Mouse (Mus musculus) intestine, embryonic 15.5 days (tissue): ENCODE measurements around the gene Fat2. TPM values are rescaled to one million over a fixed set of nuclear protein-coding genes. Genes with fewer than 3 reads are reported as not detected.

ENCODE experiments used
- ATAC-seq: fragments of 200-750 bp; cut with Nextera tagmentation; 2 replicates; pipeline ENCODE4 v1.8.0; 2017; ENCODE audit warnings: moderate TSS enrichment, moderate library complexity
- H3K27ac ChIP-seq: fragments of 300-500 bp; sonication (generic); 2 replicates; pipeline ENCODE4 v1.5.1; 2015; ENCODE audit warnings: mild to moderate bottlenecking, inconsistent platforms
- H3K27me3 ChIP-seq: fragments of 300-500 bp; sonication (generic); replicated peaks from 2 replicates; pipeline ENCODE4 v1.6.1; 2015; ENCODE audit warnings: inconsistent platforms
- H3K36me3 ChIP-seq: fragments of 300-500 bp; sonication (generic); 2 replicates; pipeline ENCODE4 v1.6.1; 2015; ENCODE audit warnings: inconsistent platforms
- H3K4me1 ChIP-seq: fragments of 300-500 bp; sonication (generic); replicated peaks from 2 replicates; pipeline ENCODE4 v1.6.1; 2015; ENCODE audit warnings: inconsistent platforms
- H3K4me2 ChIP-seq: fragments of 300-500 bp; sonication (generic); replicated peaks from 2 replicates; pipeline ENCODE4 v1.6.1; 2015; ENCODE audit warnings: mild to moderate bottlenecking, inconsistent platforms
- H3K4me3 ChIP-seq: fragments of 300-500 bp; sonication (generic); replicated peaks from 2 replicates; pipeline ENCODE4 v1.5.1; 2015; ENCODE audit warnings: inconsistent platforms
- H3K9ac ChIP-seq: fragments of 300-500 bp; sonication (generic); 2 replicates; pipeline ENCODE4 v1.6.1; 2015; ENCODE audit warnings: inconsistent platforms
- H3K9me3 ChIP-seq: fragments of 300-500 bp; sonication (generic); 2 replicates; pipeline ENCODE4 v1.6.1; 2016; ENCODE audit warnings: inconsistent platforms
- WGBS: fragments of 180-500 bp; shearing (Covaris S2); methylation state at CpG from one replicate; pipeline ENCODE4 v1.1.7; 2015; 5-methylcytosine and 5-hydroxymethylcytosine counted together
- polyA plus RNA-seq: library from polyadenylated mRNA; unstranded; fragments of >200 nt; fragmentation: Nextera tagmentation; extraction: Ambion mirVana; gene quantifications from 2 replicates; pipeline ENCODE4 v1.2.1, GENCODE M21; 2015

Gene Fat2
- polyA plus RNA-seq, 1 experiment from 2014 or later, result 0.05 TPM

DNA sequence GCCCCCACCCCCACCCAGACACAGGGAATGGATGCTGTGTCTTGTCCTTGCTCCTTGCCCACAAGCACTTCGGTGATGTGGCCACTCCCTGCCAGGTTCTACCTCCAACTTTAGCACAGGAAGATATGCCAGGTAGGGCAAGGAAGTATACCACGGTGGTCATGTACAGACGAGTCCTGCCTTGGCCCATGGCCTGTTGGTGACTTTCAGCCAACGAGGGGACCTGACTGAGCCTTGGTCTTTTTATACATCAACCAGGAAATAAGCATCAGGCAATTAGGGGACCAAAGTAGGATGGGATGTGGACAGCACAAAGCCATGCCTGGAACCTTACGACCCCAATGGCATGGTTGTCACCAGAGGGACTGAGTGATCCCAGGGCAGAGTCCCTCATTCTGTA lies 9.3 kb downstream of the Fat2 start:
- Histone ChIP-seq H3K9ac (no peak overlapping the region), H3K4me2 (no peak overlapping the region), H3K27ac (no peak overlapping the region), H3K27me3 (no peaks in the 10 kb centered on the region), H3K36me3 (no peaks in the 10 kb centered on the region), H3K4me1 (peaks cover 10% of the 10 kb centered on the region), H3K9me3 (no peaks in the 10 kb centered on the region), H3K4me3 (no peak overlapping the region)
- WGBS, result 88% methylated on average over 5 of the region's 5 CpGs
- no peak for ATAC-seq

DNA sequence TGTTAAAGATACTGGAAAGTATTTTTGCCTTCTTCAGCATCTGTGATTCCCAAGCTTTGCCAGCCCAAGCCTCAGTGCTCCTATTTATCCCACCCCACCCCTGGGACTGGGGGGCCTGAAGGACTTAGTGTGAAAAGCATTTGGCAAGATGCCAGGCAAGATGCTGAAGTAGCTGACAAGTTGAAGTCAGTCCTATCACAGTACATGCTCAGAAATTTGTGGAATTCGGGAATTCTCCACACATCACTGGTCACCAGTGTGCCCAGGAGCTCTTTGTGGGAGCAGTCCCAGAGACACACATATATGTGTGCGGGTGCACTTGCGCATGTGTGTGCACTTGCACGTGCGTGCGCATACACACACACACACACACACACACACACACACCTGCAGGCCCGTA lies 10.2 kb downstream of the Fat2 start:
- no peak overlapping the region for H3K27ac ChIP-seq
- H3K27me3 ChIP-seq, result no peaks in the 10 kb centered on the region
- 86% methylated on average over 7 of the region's 7 CpGs for WGBS
- H3K4me1 ChIP-seq, result peaks cover 10% of the 10 kb centered on the region
- no peaks in the 10 kb centered on the region for H3K36me3 ChIP-seq
- no peak overlapping the region for H3K4me3 ChIP-seq
- H3K9ac ChIP-seq, result no peak overlapping the region
- no peak for ATAC-seq
- no peaks in the 10 kb centered on the region for H3K9me3 ChIP-seq
- no peak overlapping the region for H3K4me2 ChIP-seq

DNA sequence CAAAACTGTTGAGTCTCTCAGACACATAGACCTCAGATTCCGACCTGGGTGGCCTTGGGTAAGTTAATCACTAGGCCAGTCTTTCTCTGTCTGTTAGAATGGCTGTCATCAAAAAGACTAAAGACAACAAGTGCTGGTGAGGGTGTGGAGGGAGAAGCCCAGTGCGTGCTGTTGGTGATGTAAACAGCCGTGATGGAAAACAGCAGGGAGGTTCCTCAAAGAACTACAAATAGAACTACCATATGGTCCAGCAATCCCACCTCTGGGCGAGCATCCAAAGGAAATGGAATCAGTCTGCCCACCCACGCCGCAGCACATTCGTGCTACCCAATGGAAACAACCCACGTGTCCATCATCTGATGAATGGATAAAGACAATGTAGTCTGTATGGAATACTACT lies 12.5 kb downstream of the Fat2 start:
- no peaks in the 10 kb centered on the region for H3K4me1 ChIP-seq
- H3K9ac ChIP-seq, result no peak overlapping the region
- no peaks in the 10 kb centered on the region for H3K27me3 ChIP-seq
- no peak for ATAC-seq
- H3K36me3 ChIP-seq, result no peaks in the 10 kb centered on the region
- 65% methylated on average over 8 of the region's 8 CpGs for WGBS
- H3K27ac ChIP-seq, result no peak overlapping the region
- H3K4me3 ChIP-seq, result no peak overlapping the region
- H3K4me2 ChIP-seq, result no peak overlapping the region
- no peaks in the 10 kb centered on the region for H3K9me3 ChIP-seq

DNA sequence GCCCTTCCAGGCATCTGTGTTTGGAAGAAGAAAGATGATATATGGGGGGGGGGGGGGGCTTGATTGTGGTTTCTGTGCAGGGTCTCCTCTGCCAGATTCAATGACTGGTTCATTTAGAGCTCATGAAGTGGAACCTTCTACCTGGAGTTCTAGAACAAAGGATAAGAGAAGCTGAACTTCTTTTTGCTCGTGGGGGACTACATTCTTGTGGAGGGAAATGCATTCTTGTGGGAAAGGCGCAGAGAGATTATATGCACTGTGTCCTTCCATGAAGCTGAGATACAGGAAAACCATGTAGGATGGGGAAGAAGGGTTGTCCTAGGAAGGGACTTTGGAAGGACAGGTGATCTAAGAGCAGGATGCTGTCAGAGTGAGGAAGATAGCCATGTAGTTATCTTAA lies 15.4 kb downstream of the Fat2 start:
- no peak for ATAC-seq
- H3K36me3 ChIP-seq, result no peaks in the 10 kb centered on the region
- no peak overlapping the region for H3K9ac ChIP-seq
- no peak overlapping the region for H3K27ac ChIP-seq
- 81% methylated on average over 2 of the region's 2 CpGs for whole genome bisulfite sequencing
- no peaks in the 10 kb centered on the region for H3K27me3 ChIP-seq
- H3K4me1 ChIP-seq, result no peaks in the 10 kb centered on the region
- no peak overlapping the region for H3K4me2 ChIP-seq
- no peak overlapping the region for H3K4me3 ChIP-seq
- no peaks in the 10 kb centered on the region for H3K9me3 ChIP-seq

DNA sequence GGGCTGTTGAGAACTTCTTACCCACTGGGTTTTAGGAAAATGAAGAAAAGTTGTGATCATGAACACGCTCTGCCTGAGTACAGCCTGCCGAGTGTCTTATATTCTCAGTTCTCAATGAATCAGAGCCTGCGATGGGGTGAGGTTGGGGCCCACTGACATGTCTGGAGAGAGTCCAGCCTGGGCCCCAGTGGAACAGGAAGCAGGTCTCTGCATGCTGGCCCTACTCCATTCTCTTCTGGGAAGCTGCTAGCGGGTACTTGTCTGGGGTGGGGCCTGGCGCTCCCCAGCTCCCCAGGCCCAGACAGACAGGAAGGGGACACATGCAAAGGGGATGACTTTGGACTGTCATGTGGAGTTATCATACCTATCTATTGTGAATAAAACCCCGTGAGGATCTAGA lies 20.4 kb downstream of the Fat2 start:
- H3K36me3 ChIP-seq, result no peaks in the 10 kb centered on the region
- H3K27ac ChIP-seq, result no peak overlapping the region
- no peak overlapping the region for H3K9ac ChIP-seq
- 0 out of 2 replicates have a peak, but pooled peaks cover 7% of the 10 kb centered on the region for H3K4me1 ChIP-seq
- no peak overlapping the region for H3K4me2 ChIP-seq
- no peaks in the 10 kb centered on the region for H3K27me3 ChIP-seq
- no peak for ATAC-seq
- no peaks in the 10 kb centered on the region for H3K9me3 ChIP-seq
- 64% methylated on average over 6 of the region's 6 CpGs for WGBS
- H3K4me3 ChIP-seq, result no peak overlapping the region

DNA sequence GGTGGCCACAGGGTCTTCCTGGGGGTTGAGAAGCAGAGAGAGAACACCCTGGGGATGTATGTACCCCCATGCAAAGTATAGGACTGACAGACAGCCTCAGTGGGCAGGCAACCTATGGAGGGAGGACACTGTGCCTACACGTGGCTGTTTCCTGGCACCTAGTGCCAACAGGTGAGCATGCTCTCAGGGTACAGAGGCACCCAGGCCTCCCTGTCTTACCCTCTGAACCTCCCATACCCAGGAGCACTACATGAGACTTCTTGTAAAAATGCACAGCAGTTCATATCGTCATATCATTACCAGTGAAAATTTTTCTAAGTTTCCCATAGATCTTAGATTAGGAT lies 21.7 kb downstream of the Fat2 start:
- 0 out of 2 replicates have a peak, but pooled peaks cover 7% of the 10 kb centered on the region for H3K4me1 ChIP-seq
- peak overlapping the region; percentile 45 for H3K4me2 ChIP-seq
- no peaks in the 10 kb centered on the region for H3K27me3 ChIP-seq
- H3K9ac ChIP-seq, result no peak overlapping the region
- no peaks in the 10 kb centered on the region for H3K36me3 ChIP-seq
- H3K9me3 ChIP-seq, result no peaks in the 10 kb centered on the region
- no peak overlapping the region for H3K4me3 ChIP-seq
- peak; percentile 54; the same call in 1 of the 2 replicates for ATAC-seq
- no peak overlapping the region for H3K27ac ChIP-seq
- 42% methylated on average over 2 of the region's 2 CpGs for WGBS

DNA sequence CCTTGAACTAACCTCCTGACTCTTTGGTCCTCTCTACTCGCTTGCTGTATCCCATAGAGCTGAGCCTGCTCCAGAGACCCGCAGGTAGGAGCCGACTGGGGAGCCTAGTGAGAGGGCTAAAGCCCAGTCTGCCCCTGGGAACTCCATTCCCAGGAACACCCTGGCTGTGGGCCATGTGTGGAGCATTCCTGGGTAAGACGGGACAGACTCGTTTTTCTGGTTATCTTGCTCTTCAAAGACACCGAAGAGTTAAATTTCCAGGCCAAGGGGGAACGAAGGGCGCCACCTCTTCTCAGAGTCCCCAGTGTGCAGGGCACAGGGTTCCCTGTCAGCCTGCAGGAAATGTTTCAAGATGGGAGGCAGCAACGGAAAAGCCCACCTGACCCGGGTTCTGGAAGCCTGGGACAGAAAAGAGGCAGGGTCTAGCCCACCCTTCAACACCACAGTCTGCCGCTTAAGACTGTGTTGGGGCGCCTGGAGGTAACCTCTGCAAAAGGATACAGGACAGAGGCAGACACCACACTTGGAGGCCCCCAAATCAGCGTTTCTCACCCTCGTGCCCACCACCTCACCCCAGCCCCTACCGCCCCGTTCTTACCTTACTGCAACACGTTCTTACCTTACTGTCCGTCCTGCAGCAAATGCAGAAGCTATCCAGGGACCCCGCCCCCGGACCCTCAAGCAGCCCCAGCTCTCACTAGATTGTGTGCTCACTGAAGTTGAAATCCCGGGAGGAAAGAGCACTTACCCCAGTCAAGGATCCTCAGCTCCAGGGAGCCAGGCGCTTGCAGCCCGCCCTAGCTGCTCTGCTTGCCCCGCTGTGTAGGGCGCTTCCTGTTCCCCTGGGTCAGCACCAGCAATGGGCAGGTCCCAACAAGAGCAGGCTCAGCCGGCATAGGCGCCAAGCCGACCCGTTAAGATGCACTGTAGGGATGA lies 22.3 kb downstream of the Fat2 start:
- Histone ChIP-seq H3K4me2 (peak overlapping the region; percentile 45), H3K4me3 (0 out of 2 replicates have a peak overlapping the region, but pooled peaks have one; percentile 6), H3K9me3 (no peaks in the 10 kb centered on the region), H3K27ac (no peak overlapping the region), H3K36me3 (no peaks in the 10 kb centered on the region), H3K9ac (no peak overlapping the region), H3K27me3 (no peaks in the 10 kb centered on the region), H3K4me1 (0 out of 2 replicates have a peak, but pooled peaks cover 7% of the 10 kb centered on the region)
- peak; percentile 81 for ATAC-seq
- 16% methylated on average over 29 of the region's 29 CpGs for WGBS

DNA sequence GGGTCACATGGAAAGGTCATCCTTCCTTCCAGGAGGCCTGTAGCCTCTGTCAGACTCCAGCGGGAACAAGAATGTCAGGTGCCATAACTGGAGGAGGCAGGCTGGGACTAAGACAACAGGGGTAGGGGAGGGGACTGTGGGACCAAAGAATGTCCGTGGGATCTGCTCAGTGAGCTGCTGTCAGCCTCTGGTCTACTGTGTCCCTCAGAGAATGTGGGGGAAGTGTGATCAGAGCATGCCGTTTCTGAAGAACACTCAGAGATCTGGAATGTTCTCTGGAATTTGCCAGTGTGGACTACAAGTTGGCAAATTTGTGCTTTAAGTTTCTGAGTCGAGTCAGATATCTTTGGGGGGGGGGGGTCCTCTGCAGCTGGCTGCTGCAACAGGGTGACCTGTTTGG lies 34.0 kb downstream of the Fat2 start:
- ATAC-seq, result no peak
- no peak overlapping the region for H3K9ac ChIP-seq
- H3K4me2 ChIP-seq, result no peak overlapping the region
- 0 out of 2 replicates have a peak, but pooled peaks cover 3% of the 10 kb centered on the region for H3K4me1 ChIP-seq
- no peaks in the 10 kb centered on the region for H3K36me3 ChIP-seq
- no peak overlapping the region for H3K4me3 ChIP-seq
- 64% methylated on average over 4 of the region's 4 CpGs for WGBS
- H3K27me3 ChIP-seq, result no peaks in the 10 kb centered on the region
- no peaks in the 10 kb centered on the region for H3K9me3 ChIP-seq
- no peak overlapping the region for H3K27ac ChIP-seq

DNA sequence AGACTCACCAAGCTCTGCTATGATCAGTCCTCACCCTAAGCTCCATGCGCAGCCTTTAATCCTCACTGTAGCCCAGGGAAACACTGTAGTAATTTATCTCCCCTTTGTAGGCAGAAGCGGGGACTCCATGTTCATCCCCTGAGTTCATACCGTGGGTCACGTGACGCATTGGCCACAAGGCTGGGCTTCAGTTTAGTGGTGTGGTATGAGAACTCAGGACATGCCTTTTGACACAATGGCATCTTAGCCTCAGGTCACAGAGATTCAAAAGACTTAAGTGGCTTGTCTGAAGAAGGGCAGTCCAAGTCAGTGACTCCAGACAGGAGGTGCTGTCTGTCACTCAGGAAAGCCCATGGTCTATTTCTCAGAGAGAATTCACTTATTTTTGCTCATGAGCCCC lies 43.2 kb downstream of the Fat2 start:
- no peak for ATAC-seq
- no peak overlapping the region for H3K9ac ChIP-seq
- no peaks in the 10 kb centered on the region for H3K9me3 ChIP-seq
- 92% methylated on average over 5 of the region's 5 CpGs for WGBS
- no peaks in the 10 kb centered on the region for H3K4me1 ChIP-seq
- no peaks in the 10 kb centered on the region for H3K27me3 ChIP-seq
- H3K4me2 ChIP-seq, result no peak overlapping the region
- H3K4me3 ChIP-seq, result no peak overlapping the region
- no peak overlapping the region for H3K27ac ChIP-seq
- H3K36me3 ChIP-seq, result no peaks in the 10 kb centered on the region

DNA sequence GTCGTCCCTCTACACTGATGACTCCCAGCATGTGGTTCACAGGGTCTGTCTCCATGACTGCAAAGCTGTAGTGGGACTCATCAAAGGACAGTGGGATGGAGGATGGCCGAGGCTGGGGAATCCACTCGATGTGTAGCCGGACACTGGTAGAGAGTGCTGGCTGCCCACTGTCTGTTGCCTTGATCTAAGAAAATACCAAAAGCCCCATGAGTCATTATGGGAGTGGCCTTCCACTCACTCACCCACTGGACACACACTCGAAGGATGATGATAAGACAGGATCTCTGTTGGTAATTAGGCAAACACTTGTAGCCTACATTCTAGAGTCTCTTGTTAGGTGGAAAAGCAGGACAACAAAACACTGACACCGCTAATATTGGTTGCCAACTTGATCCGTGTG lies 44.5 kb downstream of the Fat2 start:
- Histone ChIP-seq H3K4me2 (no peak overlapping the region), H3K4me3 (no peak overlapping the region), H3K27me3 (no peaks in the 10 kb centered on the region), H3K36me3 (no peaks in the 10 kb centered on the region), H3K4me1 (no peaks in the 10 kb centered on the region), H3K9me3 (no peaks in the 10 kb centered on the region), H3K9ac (no peak overlapping the region), H3K27ac (no peak overlapping the region)
- WGBS, result 86% methylated on average over 7 of the region's 7 CpGs
- ATAC-seq, result no peak

DNA sequence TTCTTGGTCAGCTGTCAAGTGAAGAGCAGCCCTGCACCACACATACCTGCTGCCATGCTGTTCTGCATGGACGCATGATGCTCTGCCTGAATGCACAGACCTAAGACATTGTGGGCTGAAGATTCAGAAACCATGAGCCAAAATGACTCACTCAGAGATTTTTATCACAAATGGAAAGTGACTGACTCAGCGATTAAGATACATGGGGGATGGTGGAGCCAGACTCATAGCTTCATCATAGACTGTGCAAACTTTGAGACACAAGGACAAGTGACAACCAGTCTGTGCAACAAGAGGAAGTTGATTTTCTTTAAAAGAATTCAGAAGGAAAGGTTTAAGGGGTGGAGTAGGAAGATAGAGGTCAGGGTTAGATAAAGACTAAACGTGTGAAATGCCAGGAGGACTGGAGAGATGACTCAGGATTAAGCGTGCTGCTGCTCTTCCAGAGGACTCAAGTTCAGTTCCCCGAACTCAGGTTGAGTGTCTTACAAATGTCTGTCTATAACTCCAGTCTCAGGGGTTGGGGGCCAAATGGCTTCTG lies 46.4 kb downstream of the Fat2 start:
- Histone ChIP-seq H3K27ac (no peak overlapping the region), H3K27me3 (no peaks in the 10 kb centered on the region), H3K4me3 (no peak overlapping the region), H3K9ac (no peak overlapping the region), H3K9me3 (no peaks in the 10 kb centered on the region), H3K4me1 (no peaks in the 10 kb centered on the region), H3K4me2 (no peak overlapping the region), H3K36me3 (no peaks in the 10 kb centered on the region)
- ATAC-seq, result no peak
- 74% methylated on average over 5 of the region's 5 CpGs for WGBS

DNA sequence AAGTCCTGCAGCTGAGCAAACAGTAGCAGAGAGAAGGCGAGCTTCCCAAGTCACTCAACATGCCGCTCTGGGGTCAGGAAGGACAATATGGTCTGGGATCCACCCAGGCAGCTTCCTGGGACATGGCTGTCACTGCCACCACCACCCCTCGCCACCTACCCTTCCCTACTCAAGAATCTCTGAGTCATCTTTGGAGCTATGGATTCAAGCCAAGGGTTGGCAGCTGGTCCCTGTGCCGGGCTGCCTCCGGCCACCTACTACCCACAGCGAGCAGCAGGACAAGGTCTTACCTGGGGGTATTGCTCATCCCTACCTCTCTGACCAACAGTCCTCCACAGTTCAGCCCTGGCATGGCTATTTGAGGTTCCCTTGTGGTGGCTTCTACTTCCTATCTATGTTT lies 61.6 kb downstream of the Fat2 start:
- H3K4me1 ChIP-seq, result no peaks in the 10 kb centered on the region
- ATAC-seq, result no peak
- no peak overlapping the region for H3K9ac ChIP-seq
- 87% methylated on average over 6 of the region's 6 CpGs for WGBS
- no peak overlapping the region for H3K4me2 ChIP-seq
- H3K4me3 ChIP-seq, result no peak overlapping the region
- H3K27me3 ChIP-seq, result no peaks in the 10 kb centered on the region
- no peaks in the 10 kb centered on the region for H3K36me3 ChIP-seq
- H3K9me3 ChIP-seq, result no peaks in the 10 kb centered on the region
- H3K27ac ChIP-seq, result no peak overlapping the region

DNA sequence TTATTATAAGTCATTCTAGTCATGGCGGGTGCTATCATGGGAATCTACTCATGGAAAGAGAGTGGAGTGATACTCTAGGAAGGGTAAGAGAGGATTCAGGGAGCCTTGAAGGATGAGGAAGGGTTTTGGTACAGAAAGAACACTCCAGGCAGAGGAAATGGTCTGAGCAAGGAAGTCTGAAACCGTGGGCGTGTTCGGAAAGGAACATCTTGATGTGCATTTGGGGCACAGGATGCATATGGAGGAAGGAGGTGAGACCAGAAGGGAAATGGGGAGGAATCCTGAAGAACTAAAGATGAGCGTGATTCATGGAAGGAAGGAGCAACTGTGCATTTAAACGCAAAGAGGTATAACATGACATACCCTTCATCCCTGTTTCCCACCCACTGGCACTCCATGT lies 67.8 kb downstream of the Fat2 start:
- Histone ChIP-seq H3K9ac (no peak overlapping the region), H3K36me3 (no peaks in the 10 kb centered on the region), H3K4me2 (no peak overlapping the region), H3K4me3 (no peak overlapping the region), H3K27ac (no peak overlapping the region), H3K4me1 (no peaks in the 10 kb centered on the region), H3K9me3 (no peaks in the 10 kb centered on the region), H3K27me3 (no peaks in the 10 kb centered on the region)
- 88% methylated on average over 6 of the region's 6 CpGs for WGBS
- ATAC-seq, result no peak
